Mouse (Mus musculus) testis, postnatal 14 days (tissue): Measurements from ENCODE around the gene Mrps11.

Source experiments
- DNase-seq: peaks from one replicate; pipeline ENCODE4 v3.0.0; 2021; ENCODE audit warnings: low spot score

Mrps11 gene

GRCm38 (mm10) chr7:78782639-78783581 is at the start of gene Mrps11, which contains the start of gene Mrpl46:
TSS of gene Mrps11 (plus strand) at chr7:78783119.
TSS of gene Mrpl46 (minus strand) at chr7:78783531.
- peak; percentile 90 for DNase-seq

- DNase-seq: no peak
These were observed 45.7 kb upstream of the Mrps11 start for GRCm38 (mm10) chr7:78737196-78737595.

- no peak for DNase-seq
These were observed 45.2 kb upstream of the Mrps11 start, which contains the start of gene Ntrk3 for GRCm38 (mm10) chr7:78737614-78738210. TSS of gene Ntrk3 (minus strand) at chr7:78738012.

- no peak for DNase-seq
These were observed 43.4 kb upstream of the Mrps11 start for GRCm38 (mm10) chr7:78739351-78740000.

GRCm38 (mm10) chr7:78743731-78744385 is 39.1 kb upstream of the Mrps11 start:
- no peak for DNase-seq

- no peak for DNase-seq
These were observed 30.0 kb upstream of the Mrps11 start for GRCm38 (mm10) chr7:78752961-78753360.

GRCm38 (mm10) chr7:78753752-78754457 is 29.0 kb upstream of the Mrps11 start:
- no peak for DNase-seq

- no peak for DNase-seq
These were observed 28.4 kb upstream of the Mrps11 start for GRCm38 (mm10) chr7:78754458-78755000.

- no peak for DNase-seq
These were observed 19.1 kb upstream of the Mrps11 start for GRCm38 (mm10) chr7:78763801-78764200.

- no peak for DNase-seq
These were observed 17.7 kb upstream of the Mrps11 start for GRCm38 (mm10) chr7:78765215-78765631.

GRCm38 (mm10) chr7:78766019-78766683 is 16.8 kb upstream of the Mrps11 start:
- peak; percentile 70 for DNase-seq

GRCm38 (mm10) chr7:78767929-78768531 is 14.9 kb upstream of the Mrps11 start:
- no peak for DNase-seq

GRCm38 (mm10) chr7:78769075-78769652 is 13.8 kb upstream of the Mrps11 start:
- DNase-seq: no peak

GRCm38 (mm10) chr7:78770936-78771335 is 12.0 kb upstream of the Mrps11 start:
- DNase-seq: no peak

- DNase-seq: no peak
These were observed 4.2 kb upstream of the Mrps11 start for GRCm38 (mm10) chr7:78778741-78779140.

- no peak for DNase-seq
These were observed 3.0 kb downstream of the Mrps11 start for GRCm38 (mm10) chr7:78785906-78786305.

- DNase-seq: no peak
These were observed 5.0 kb downstream of the Mrps11 start for GRCm38 (mm10) chr7:78787793-78788380.

GRCm38 (mm10) chr7:78791359-78792222 is 8.7 kb downstream of the Mrps11 start:
- no peak for DNase-seq
